Mouse (Mus musculus) cerebellum, adult 2 months (tissue): ENCODE measurements around the gene Limd1.

Source experiments
- CTCF ChIP-seq: fragments of 200-500 bp; IDR thresholded peaks from 2 replicates; pipeline ENCODE4 v1.5.1; 2011; ENCODE audit warnings: low read depth, mild to moderate bottlenecking, control low read depth, low read length, moderate library complexity, borderline replicate concordance; ENCODE audit not compliant: insufficient read depth
- POLR2A ChIP-seq: fragments of 200-500 bp; IDR thresholded peaks from 2 replicates; pipeline ENCODE4 v1.6.1; 2011; ENCODE audit warnings: low read length, control low read depth, borderline replicate concordance; ENCODE audit not compliant: insufficient read depth

GRCm38 (mm10) chr9:123497906-123498305 lies 19.4 kb downstream of the Limd1 start:
- TF ChIP-seq POLR2A (no peak), CTCF (no peak)
